Mouse (Mus musculus) liver, embryonic 13.5 days (tissue): ENCODE measurements around the gene Psmd3. TPM values are rescaled to one million over a fixed set of nuclear protein-coding genes. Genes with fewer than 3 reads are reported as not detected.

ENCODE experiments used
- ATAC-seq: fragments of 200-750 bp; cut with Nextera tagmentation; 2 replicates; pipeline ENCODE4 v1.8.0; 2017; ENCODE audit warnings: low read depth, mild to moderate bottlenecking, moderate number of reproducible peaks, moderate library complexity
- DNase-seq: peaks from one replicate; pipeline ENCODE4 v3.0.0; 2022
- H3K27ac ChIP-seq: fragments of 300-500 bp; sonication (generic); 2 replicates; pipeline ENCODE4 v1.5.1; 2015; ENCODE audit warnings: moderate library complexity, mild to moderate bottlenecking, inconsistent platforms
- H3K27me3 ChIP-seq: fragments of 300-500 bp; sonication (generic); 2 replicates; pipeline ENCODE4 v1.6.1; 2015; ENCODE audit warnings: mild to moderate bottlenecking, inconsistent platforms
- H3K36me3 ChIP-seq: fragments of 300-500 bp; sonication (generic); 2 replicates; pipeline ENCODE4 v1.6.1; 2015; ENCODE audit warnings: mild to moderate bottlenecking, inconsistent platforms
- H3K4me1 ChIP-seq: fragments of 300-500 bp; sonication (generic); replicated peaks from 2 replicates; pipeline ENCODE4 v1.6.1; 2015; ENCODE audit warnings: inconsistent platforms
- H3K4me2 ChIP-seq: fragments of 300-500 bp; sonication (generic); 2 replicates; pipeline ENCODE4 v1.6.1; 2015; ENCODE audit warnings: inconsistent platforms, mild to moderate bottlenecking, moderate library complexity
- H3K4me3 ChIP-seq: fragments of 300-500 bp; sonication (generic); replicated peaks from 2 replicates; pipeline ENCODE4 v1.5.1; 2015; ENCODE audit warnings: mild to moderate bottlenecking, inconsistent platforms
- H3K9ac ChIP-seq: fragments of 300-500 bp; sonication (generic); 2 replicates; pipeline ENCODE4 v1.6.1; 2015; ENCODE audit warnings: mild to moderate bottlenecking, inconsistent platforms
- H3K9me3 ChIP-seq: fragments of 300-500 bp; sonication (generic); replicated peaks from 2 replicates; pipeline ENCODE4 v1.6.1; 2016; ENCODE audit warnings: inconsistent platforms
- WGBS: fragments of 180-500 bp; shearing (Covaris S2); methylation state at CpG from one replicate; pipeline ENCODE4 v1.1.7; 2015; ENCODE audit not compliant: insufficient replicate concordance; 5-methylcytosine and 5-hydroxymethylcytosine counted together
- polyA plus RNA-seq: library from polyadenylated mRNA; unstranded; fragments of >200 nt; fragmentation: Nextera tagmentation; extraction: Ambion mirVana; gene quantifications from 2 replicates; pipeline ENCODE4 v1.2.1, GENCODE M21; 2015

The Psmd3 gene
- polyA plus RNA-seq, 1 experiment from 2014 or later, result 143 TPM

GRCm38 (mm10) chr11:98738925-98739324 lies 56.6 kb downstream of the Psmd3 start:
- Histone ChIP-seq H3K4me1 (peaks cover 56% of the 10 kb centered on the region), H3K4me3 (no peak overlapping the region), H3K27me3 (no peaks in the 10 kb centered on the region), H3K4me2 (peak overlapping the region; percentile 41), H3K36me3 (no peaks in the 10 kb centered on the region), H3K9me3 (peaks cover 5% of the 10 kb centered on the region; the same call in 1 of the 2 replicates), H3K27ac (peak overlapping the region; percentile 56; the same call in 1 of the 2 replicates), H3K9ac (peak overlapping the region; percentile 42; the same call in 1 of the 2 replicates)
- 43% methylated on average over 8 of the region's 9 CpGs for WGBS
- ATAC-seq (0 out of 2 replicates have a peak, but pooled peaks have one; percentile 13), DNase-seq (no peak)

DNA sequence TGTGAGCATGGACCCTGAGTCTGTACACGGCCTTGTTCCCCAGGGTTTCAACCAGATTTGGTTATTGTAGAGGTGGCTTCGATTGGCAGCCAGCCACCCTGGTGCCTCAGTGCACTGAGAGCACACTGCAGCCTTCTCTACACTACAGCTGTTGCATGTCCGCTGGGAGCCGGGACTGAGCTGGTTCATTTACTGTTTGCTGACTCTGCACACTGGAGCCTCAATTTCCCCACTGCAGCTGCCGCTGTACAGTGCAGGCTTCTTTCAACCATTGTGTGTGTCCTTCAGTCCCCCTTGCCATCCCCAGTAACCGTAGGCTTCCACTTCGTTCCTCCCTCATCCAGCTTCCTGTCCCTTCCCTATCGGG lies 57.7 kb downstream of the Psmd3 start:
- H3K4me2 ChIP-seq, result peak overlapping the region; percentile 97
- peak overlapping the region; percentile 92 for H3K4me3 ChIP-seq
- H3K9me3 ChIP-seq, result no peaks in the 10 kb centered on the region
- no peaks in the 10 kb centered on the region; the same call in 1 of the 2 replicates for H3K36me3 ChIP-seq
- H3K9ac ChIP-seq, result peak overlapping the region; percentile 96
- DNase-seq, result no peak
- WGBS, result 22% methylated on average over 8 of the region's 8 CpGs
- no peaks in the 10 kb centered on the region for H3K27me3 ChIP-seq
- peaks cover 67% of the 10 kb centered on the region for H3K4me1 ChIP-seq
- ATAC-seq, result peak; percentile 26
- H3K27ac ChIP-seq, result peak overlapping the region; percentile 95

DNA sequence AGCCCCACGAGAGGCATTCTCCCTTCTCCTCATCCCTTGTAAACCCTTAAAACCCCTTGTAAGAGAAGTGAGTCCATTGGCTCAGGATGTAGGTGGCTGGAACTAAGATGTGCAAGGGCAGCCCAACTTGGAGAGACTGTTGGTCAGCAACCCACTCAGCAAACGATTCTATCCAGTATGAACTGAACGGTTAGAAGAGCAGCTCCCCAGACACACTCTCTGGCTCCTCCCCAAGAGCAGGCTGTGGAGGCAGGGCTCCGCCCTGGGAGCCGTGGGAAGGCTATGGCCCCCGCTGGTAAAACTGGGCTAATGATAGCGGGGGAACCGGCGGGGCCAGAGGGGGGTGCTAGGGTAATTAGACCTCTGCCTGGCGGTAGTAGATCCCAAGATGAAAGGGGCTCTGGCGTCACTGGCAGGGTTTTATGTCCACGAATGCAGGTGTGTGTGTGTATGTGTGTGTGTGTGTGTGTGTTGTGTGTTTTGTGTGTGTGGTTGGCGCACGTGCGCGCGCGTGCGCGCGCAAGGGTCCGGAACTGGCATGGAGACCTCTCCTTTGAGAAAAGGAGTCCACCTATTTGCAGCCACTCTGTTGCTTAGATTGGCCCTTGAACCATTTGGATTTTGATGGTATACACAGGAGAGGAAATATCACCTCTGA lies 58.2 kb downstream of the Psmd3 start, which contains the start of gene Thra:
Gene Thra (plus strand): TSS at position 246 of the 658 bp plus-strand sequence.
- H3K9ac ChIP-seq, result peak within 1 kb of the TSS; percentile 96
- ATAC-seq (peak; percentile 82), DNase-seq (peak; percentile 75)
- H3K27ac ChIP-seq, result peak within 1 kb of the TSS; percentile 95
- H3K4me1 ChIP-seq, result peaks cover 72% of the 10 kb centered on the region
- peak within 1 kb of the TSS; percentile 92 for H3K4me3 ChIP-seq
- no peaks in the 10 kb centered on the region for H3K9me3 ChIP-seq
- 1% methylated on average over 22 of the region's 22 CpGs for WGBS
- H3K36me3 ChIP-seq, result no peaks in the 10 kb centered on the region; the same call in 1 of the 2 replicates
- H3K27me3 ChIP-seq, result no peaks in the 10 kb centered on the region
- H3K4me2 ChIP-seq, result peak within 1 kb of the TSS; percentile 97

- Histone ChIP-seq H3K9ac (peak overlapping the region; percentile 96), H3K9me3 (no peaks in the 10 kb centered on the region), H3K4me3 (peak overlapping the region; percentile 92), H3K27ac (peak overlapping the region; percentile 95), H3K27me3 (no peaks in the 10 kb centered on the region), H3K36me3 (no peaks in the 10 kb centered on the region; the same call in 1 of the 2 replicates), H3K4me1 (peaks cover 78% of the 10 kb centered on the region), H3K4me2 (peak overlapping the region; percentile 97)
- WGBS, result 0% methylated on average over 17 of the region's 17 CpGs
- no peak for ATAC-seq
- no peak for DNase-seq
Measured at GRCm38 (mm10) chr11:98741051-98741620, 58.8 kb downstream of the Psmd3 start.

DNA sequence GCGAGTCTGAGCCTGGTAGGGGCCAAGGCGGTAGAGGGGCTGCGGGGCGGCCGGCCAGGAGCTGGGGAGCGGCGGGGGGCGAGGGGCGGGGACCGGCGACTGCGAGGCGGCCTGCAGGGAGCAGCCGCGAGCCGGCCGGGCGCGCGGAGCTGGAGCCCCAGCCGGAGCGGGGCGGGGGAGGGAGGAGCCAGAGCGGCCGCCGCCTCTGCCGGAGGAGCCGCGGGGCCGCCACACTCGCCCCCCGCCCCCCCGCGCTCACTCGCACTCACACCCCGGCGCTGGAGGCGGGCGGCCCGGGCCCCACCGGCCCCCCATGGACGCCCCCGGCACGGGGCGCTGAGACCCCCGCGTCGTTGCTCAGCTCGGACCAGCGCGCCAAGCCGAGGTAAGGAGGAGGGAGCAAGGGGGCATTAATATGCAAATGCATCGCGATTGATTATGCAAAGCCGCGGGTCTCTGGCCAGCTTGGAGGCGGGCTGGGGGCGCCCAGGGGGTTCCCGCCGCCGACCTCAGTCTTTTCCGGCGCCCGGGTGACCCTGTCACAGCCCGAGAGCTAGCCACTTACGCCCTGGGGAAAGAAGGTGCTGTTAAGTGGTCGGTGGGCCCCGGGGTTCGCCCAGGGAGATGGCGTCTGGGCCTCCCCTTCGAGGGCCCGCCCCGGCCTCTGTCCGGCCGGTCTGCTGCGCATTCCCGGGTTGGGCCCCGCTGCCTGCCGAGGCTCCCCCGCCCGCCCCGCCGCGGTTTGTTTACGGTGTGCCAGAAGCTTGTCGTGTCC lies 59.5 kb downstream of the Psmd3 start:
- Histone ChIP-seq H3K4me1 (peaks cover 85% of the 10 kb centered on the region), H3K4me2 (peak overlapping the region; percentile 97), H3K9me3 (no peaks in the 10 kb centered on the region), H3K4me3 (peak overlapping the region; percentile 92), H3K36me3 (no peaks in the 10 kb centered on the region; the same call in 1 of the 2 replicates), H3K27me3 (no peaks in the 10 kb centered on the region), H3K27ac (peak overlapping the region; percentile 95), H3K9ac (peak overlapping the region; percentile 96)
- DNase-seq (peak; percentile 68), ATAC-seq (peak; percentile 73)
- WGBS, result under 1% methylated on average over 67 of the region's 86 CpGs

GRCm38 (mm10) chr11:98742397-98743291 lies 60.3 kb downstream of the Psmd3 start:
- peak overlapping the region; percentile 96 for H3K9ac ChIP-seq
- H3K27ac ChIP-seq, result peak overlapping the region; percentile 95
- no peaks in the 10 kb centered on the region for H3K27me3 ChIP-seq
- H3K9me3 ChIP-seq, result no peaks in the 10 kb centered on the region
- H3K4me3 ChIP-seq, result peak overlapping the region; percentile 92
- DNase-seq (no peak), ATAC-seq (no peak)
- 5% methylated on average over 21 of the region's 21 CpGs for WGBS
- H3K4me1 ChIP-seq, result peaks cover 92% of the 10 kb centered on the region
- H3K36me3 ChIP-seq, result no peaks in the 10 kb centered on the region; the same call in 1 of the 2 replicates
- peak overlapping the region; percentile 97 for H3K4me2 ChIP-seq

- ATAC-seq, result no peak
Measured at GRCm38 (mm10) chr11:98743655-98744345, 61.4 kb downstream of the Psmd3 start.

GRCm38 (mm10) chr11:98744456-98745019 lies 62.2 kb downstream of the Psmd3 start:
- H3K27ac ChIP-seq, result peak overlapping the region; percentile 95
- WGBS, result 62% methylated on average over 7 of the region's 7 CpGs

More at GRCm38 (mm10) chr11:98743655-98744345, 61.4 kb downstream of the Psmd3 start:
- DNase-seq, result no peak
- Histone ChIP-seq H3K4me2 (peak overlapping the region; percentile 97), H3K27me3 (no peaks in the 10 kb centered on the region), H3K27ac (peak overlapping the region; percentile 95), H3K9ac (peak overlapping the region; percentile 96), H3K4me1 (peaks cover 92% of the 10 kb centered on the region), H3K9me3 (no peaks in the 10 kb centered on the region), H3K4me3 (peak overlapping the region; percentile 92), H3K36me3 (no peaks in the 10 kb centered on the region; the same call in 1 of the 2 replicates)
- WGBS, result 19% methylated on average over 9 of the region's 9 CpGs

More at GRCm38 (mm10) chr11:98744456-98745019, 62.2 kb downstream of the Psmd3 start:
- ATAC-seq (no peak), DNase-seq (no peak)
- H3K9me3 ChIP-seq, result no peaks in the 10 kb centered on the region
- peak overlapping the region; percentile 96 for H3K9ac ChIP-seq
- H3K4me1 ChIP-seq, result peaks cover 92% of the 10 kb centered on the region
- H3K36me3 ChIP-seq, result no peaks in the 10 kb centered on the region; the same call in 1 of the 2 replicates
- H3K27me3 ChIP-seq, result no peaks in the 10 kb centered on the region
- peak overlapping the region; percentile 92; the same call in 1 of the 2 replicates for H3K4me3 ChIP-seq
- peak overlapping the region; percentile 97 for H3K4me2 ChIP-seq
